Mouse (Mus musculus): ENCODE data around the gene Habp2.

DNA sequence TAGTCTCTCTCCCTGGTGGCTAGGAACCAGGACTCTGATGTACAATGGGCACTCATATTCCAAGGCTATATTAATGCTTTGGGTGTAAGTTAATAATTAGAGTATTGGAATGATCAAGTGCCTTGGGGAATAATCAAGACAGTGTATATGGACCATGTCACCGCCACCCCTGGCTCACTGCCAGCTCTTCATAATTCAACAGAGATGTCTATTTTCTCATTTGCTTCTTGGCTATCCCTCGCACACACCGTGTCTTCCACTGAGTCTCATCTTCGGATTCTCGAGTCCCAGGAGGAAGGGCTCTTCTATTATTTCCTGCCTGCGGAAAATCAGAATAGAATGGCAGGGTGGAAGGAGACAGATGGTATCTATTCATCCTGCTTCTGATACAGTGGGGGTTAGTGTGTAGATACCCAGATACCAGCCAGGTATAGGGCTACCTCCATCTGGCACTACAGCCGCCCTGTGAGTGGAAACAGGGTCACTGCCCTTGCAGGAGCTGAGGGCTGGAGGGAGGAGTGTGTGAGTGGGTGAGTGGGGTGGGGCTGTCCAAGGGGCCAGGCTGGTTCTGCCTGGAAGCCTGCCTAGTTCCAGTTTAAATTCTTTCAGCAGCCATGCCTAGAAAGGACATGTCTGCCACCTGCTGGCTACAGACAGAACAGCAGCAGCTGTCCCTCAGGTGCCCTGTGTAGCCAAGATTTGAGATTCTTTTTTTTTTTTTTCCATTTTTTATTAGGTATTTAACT is 7.9 kb downstream of the Habp2 start:
- TF ChIP-seq POLR2A (IDR thresholded peaks at IDR 0.05; ENCODE audit: borderline replicate concordance, low read depth, low read length), result no peak
- TF ChIP-seq CTCF (IDR thresholded peaks at IDR 0.05; ENCODE audit: low read depth, low read length), result 0 out of 2 replicates have a peak, but pooled peaks have one; percentile 26

Data from bone marrow macrophage, adult 2 months (primary cell).